Mouse (Mus musculus) embryonic facial prominence, embryonic 11.5 days (tissue): ENCODE measurements around the gene Olfr295. TPM values are rescaled to one million over a fixed set of nuclear protein-coding genes. Genes with fewer than 3 reads are reported as not detected.

Experiments
- ATAC-seq: fragments of 200-750 bp; cut with Nextera tagmentation; replicated peaks from 2 replicates; pipeline ENCODE4 v1.8.0; 2017; ENCODE audit warnings: low read depth; ENCODE audit not compliant: insufficient number of reproducible peaks, low FRiP score, low TSS enrichment
- DNase-seq: peaks from one replicate; pipeline ENCODE4 v3.0.0-alpha.2; 2015; ENCODE audit warnings: low spot score
- H3K27ac ChIP-seq: fragments of 300-500 bp; sonication (generic); replicated peaks from 2 replicates; pipeline ENCODE4 v1.5.1; 2014; ENCODE audit warnings: mild to moderate bottlenecking, low read depth, low read length, control low read depth
- H3K27me3 ChIP-seq: fragments of 300-500 bp; sonication (generic); 2 replicates; pipeline ENCODE4 v1.6.1; 2014; ENCODE audit warnings: mild to moderate bottlenecking, low read length, moderate library complexity, mixed read lengths; ENCODE audit not compliant: control insufficient read depth, insufficient read depth
- H3K36me3 ChIP-seq: fragments of 300-500 bp; sonication (generic); replicated peaks from 2 replicates; pipeline ENCODE4 v1.6.1; 2014; ENCODE audit warnings: low read depth, mild to moderate bottlenecking, low read length, moderate library complexity, mixed read lengths; ENCODE audit not compliant: control insufficient read depth, insufficient read depth
- H3K4me1 ChIP-seq: fragments of 300-500 bp; sonication (generic); 2 replicates; pipeline ENCODE4 v1.6.1; 2014; ENCODE audit warnings: low read length, mixed read lengths; ENCODE audit not compliant: control insufficient read depth, insufficient read depth
- H3K4me2 ChIP-seq: fragments of 300-500 bp; sonication (generic); 2 replicates; pipeline ENCODE4 v1.6.1; 2014; ENCODE audit warnings: low read depth, mild to moderate bottlenecking, control low read depth, low read length, moderate library complexity
- H3K4me3 ChIP-seq: fragments of 300-500 bp; sonication (generic); 2 replicates; pipeline ENCODE4 v1.5.1; 2014; ENCODE audit warnings: low read depth, low read length, control low read depth
- H3K9ac ChIP-seq: fragments of 300-500 bp; sonication (generic); replicated peaks from 2 replicates; pipeline ENCODE4 v1.6.1; 2014; ENCODE audit warnings: mild to moderate bottlenecking, control low read depth, low read length
- H3K9me3 ChIP-seq: fragments of 300-500 bp; sonication (generic); replicated peaks from 2 replicates; pipeline ENCODE4 v1.6.1; 2016; ENCODE audit warnings: mild to moderate bottlenecking, low read length, inconsistent platforms, mixed read lengths; ENCODE audit not compliant: control insufficient read depth
- WGBS: fragments of 180-500 bp; shearing (Covaris S2); extraction: QIAGEN DNeasy Blood & Tissue Kit; methylation state at CpG from one replicate; pipeline ENCODE4 v1.1.7; 2014; 5-methylcytosine and 5-hydroxymethylcytosine counted together
- polyA plus RNA-seq: library from polyadenylated mRNA; unstranded; fragments of >200 nt; fragmentation: Nextera tagmentation; extraction: Ambion mirVana; gene quantifications from 2 replicates; pipeline ENCODE4 v1.2.1, GENCODE M21; 2014

Olfr295 gene
- polyA plus RNA-seq: not detected in 2 replicates

DNA sequence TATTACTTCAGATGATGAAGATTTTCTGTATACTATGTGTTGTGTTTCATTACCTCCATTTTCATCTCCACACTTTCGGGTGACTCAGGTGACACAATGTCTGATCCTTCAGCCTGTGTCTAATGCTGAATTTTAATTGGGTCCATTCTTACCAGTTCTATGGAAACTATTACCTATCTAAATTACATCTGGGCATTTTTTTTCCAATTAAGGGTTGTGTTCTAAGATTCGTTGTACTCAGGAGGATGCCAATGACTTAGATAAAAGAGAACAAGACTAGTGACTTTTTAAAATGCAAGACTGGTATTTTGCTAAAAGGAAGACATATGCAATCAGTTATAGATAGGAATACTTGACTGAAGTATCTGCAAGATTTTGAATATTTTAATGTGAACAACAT lies at the start of gene Olfr295:
TSS of gene Olfr295 (plus strand) at position 301 of the 400 bp plus-strand sequence.
- H3K9me3 ChIP-seq: no peaks in the 10 kb centered on the region
- ATAC-seq: no peak
- H3K4me1 ChIP-seq: no peaks in the 10 kb centered on the region
- no peaks in the 10 kb centered on the region for H3K27me3 ChIP-seq
- H3K4me2 ChIP-seq: no peak within 1 kb of the TSS
- H3K4me3 ChIP-seq: no peak within 1 kb of the TSS
- 83% methylated on average over 2 of the region's 2 CpGs for WGBS
- no peaks in the 10 kb centered on the region for H3K36me3 ChIP-seq
- no peak within 1 kb of the TSS for H3K27ac ChIP-seq
- no peak for DNase-seq
- no peak within 1 kb of the TSS for H3K9ac ChIP-seq

DNA sequence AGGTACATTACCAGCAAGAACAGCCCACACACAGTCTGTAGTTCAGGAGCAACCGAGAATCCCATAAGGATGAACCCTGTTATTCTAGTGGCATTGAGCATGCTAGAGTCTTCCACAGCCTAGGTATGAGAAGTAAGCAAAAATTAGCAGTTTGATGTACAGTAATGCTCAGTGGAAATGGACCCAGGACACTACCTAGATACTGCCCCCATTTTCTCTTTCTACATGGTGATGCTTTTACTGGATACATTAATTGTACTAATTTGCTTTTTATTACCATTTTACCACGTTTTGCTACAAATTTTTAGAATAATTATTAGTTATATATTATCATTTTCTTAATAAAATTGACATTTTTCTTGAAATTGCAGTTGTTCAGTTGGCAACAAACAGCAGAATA lies 32.9 kb downstream of the Olfr295 start, which contains the start of gene Olfr294:
TSS of gene Olfr294 (minus strand) at position 101 of the 400 bp plus-strand sequence.
- WGBS: 77% methylated on average over 2 of the region's 2 CpGs
- Histone ChIP-seq H3K4me3 (no peak within 1 kb of the TSS), H3K9me3 (no peaks in the 10 kb centered on the region), H3K27ac (no peak within 1 kb of the TSS), H3K27me3 (no peaks in the 10 kb centered on the region), H3K36me3 (no peaks in the 10 kb centered on the region), H3K4me1 (no peaks in the 10 kb centered on the region), H3K4me2 (no peak within 1 kb of the TSS), H3K9ac (no peak within 1 kb of the TSS)
- DNase-seq (no peak), ATAC-seq (no peak)

Other genes with a start within 250 kb of the Olfr295 start
- not detected in 2 replicates for gene Olfr307, start 246.3 kb upstream of the Olfr295 start, polyA plus RNA-seq
- gene Olfr305, start 216.9 kb upstream of the Olfr295 start, polyA plus RNA-seq: not detected in 2 replicates
- gene Olfr304, start 197.2 kb upstream of the Olfr295 start, polyA plus RNA-seq: not detected in 2 replicates
- not detected in 2 replicates for gene Olfr303, start 186.1 kb upstream of the Olfr295 start, polyA plus RNA-seq
- gene Olfr301, start 180.0 kb upstream of the Olfr295 start, polyA plus RNA-seq: not detected in 2 replicates
- gene Olfr299, start 123.9 kb upstream of the Olfr295 start, polyA plus RNA-seq: not detected in 2 replicates
- not detected in 2 replicates for gene Olfr298, start 91.4 kb upstream of the Olfr295 start, polyA plus RNA-seq
- gene Olfr297, start 63.9 kb upstream of the Olfr295 start, polyA plus RNA-seq: not detected in 2 replicates
- not detected in 2 replicates for gene Olfr294, start 32.8 kb downstream of the Olfr295 start, polyA plus RNA-seq
- gene Olfr293, start 65.2 kb downstream of the Olfr295 start, polyA plus RNA-seq: not detected in 2 replicates
- gene Olfr292, start 104.5 kb downstream of the Olfr295 start, polyA plus RNA-seq: not detected in 2 replicates
- gene Folh1, start 192.1 kb downstream of the Olfr295 start, polyA plus RNA-seq: 0.24 and 0.63 TPM in 2 replicates
- gene Vmn2r77, start 211.2 kb downstream of the Olfr295 start, polyA plus RNA-seq: not detected in 2 replicates